Mouse (Mus musculus): ENCODE data around the gene Trap1a.
"Not testable (repeated sequence)": the region's sequence is repeated elsewhere in the genome, so short reads cannot be mapped to it uniquely, and the experiment has no call there.

The Trap1a gene

GRCm38 (mm10) chrX:139333263-139333994, at the start of gene Trap1a:
Gene Trap1a, plus strand, starts transcription at chrX:139333683.
- DNase-seq (ENCODE audit: low read depth, low spot score): no peak

- no peak for DNase-seq (ENCODE audit: low read depth, low spot score)
Observed at GRCm38 (mm10) chrX:139293114-139293513, 40.4 kb upstream of the Trap1a start.

- DNase-seq (ENCODE audit: low read depth, low spot score): no peak
Observed at GRCm38 (mm10) chrX:139295325-139295724, 38.2 kb upstream of the Trap1a start.

GRCm38 (mm10) chrX:139317356-139317755, 16.1 kb upstream of the Trap1a start:
- not testable (repeated sequence) for DNase-seq (ENCODE audit: low read depth, low spot score)

DNA sequence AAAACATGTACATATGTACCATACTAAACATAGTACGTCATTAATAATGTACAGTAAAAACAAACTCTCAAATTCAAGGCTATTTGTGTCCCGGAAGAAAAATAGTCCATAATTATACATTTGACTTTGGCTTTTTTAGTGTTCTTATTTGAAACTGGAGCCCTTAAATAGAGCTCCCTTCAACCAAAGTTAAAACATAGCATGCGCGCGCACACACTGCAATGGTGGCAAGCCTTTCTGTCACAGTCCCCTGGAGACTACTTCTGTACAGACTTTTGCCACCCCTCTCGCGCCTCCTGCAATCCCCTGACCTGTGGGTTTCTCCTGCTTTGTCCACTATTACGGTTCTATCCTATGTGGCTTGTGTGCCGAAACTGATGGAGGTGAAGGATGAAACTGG, 900 bp upstream of the Trap1a start:
- no peak for DNase-seq (ENCODE audit: low read depth, low spot score)

DNA sequence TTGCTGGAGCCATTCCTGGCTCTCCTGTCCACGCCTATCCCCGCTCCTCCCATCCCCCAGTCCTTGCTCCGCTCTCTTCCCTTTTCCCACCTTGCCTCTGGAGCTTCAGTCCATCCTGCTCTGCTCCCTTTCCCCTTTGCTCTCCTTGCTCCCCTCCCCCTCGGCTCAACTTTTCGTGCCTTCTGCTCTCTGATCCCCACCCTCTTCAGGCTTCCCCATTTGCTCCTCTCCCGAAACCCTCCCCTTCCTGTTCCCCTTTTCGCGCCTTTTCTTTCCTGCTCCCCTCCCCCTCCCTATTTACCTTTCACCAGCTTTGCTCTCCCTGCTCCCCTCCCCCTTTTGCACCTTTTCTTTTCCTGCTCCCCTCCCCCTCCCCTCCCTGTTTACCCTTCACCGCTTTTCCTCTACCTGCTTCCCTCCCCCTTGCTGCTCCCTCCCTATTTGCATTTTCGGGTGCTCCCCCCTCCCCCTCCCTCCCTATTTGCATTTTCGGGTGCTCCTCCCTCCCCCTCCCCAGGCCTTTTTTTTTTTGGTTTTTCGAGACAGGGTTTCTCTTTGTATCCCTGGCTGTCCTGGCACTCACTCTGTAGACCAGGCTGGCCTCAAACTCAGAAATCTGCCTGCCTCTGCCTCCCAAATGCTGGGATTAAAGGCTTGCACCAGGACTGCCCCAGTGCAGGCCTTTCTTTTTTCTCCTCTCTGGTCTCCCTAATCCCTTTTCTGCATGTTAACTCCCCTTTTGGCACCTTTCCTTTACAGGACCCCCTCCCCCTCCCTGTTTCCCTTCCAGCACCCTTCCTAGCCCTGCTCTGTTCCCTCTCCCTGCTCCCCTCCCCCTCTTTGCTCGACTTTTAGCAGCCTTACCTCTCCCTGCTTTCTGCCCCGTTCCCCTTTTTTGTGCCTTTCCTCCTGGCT, 1.3 kb downstream of the Trap1a start:
- DNase-seq (ENCODE audit: low read depth, low spot score): no peak

GRCm38 (mm10) chrX:139335419-139336074, 2.1 kb downstream of the Trap1a start:
- no peak for DNase-seq (ENCODE audit: low read depth, low spot score)

- DNase-seq (ENCODE audit: low read depth, low spot score): no peak
Observed at GRCm38 (mm10) chrX:139339553-139339952, 6.1 kb downstream of the Trap1a start.

- no peak for DNase-seq (ENCODE audit: low read depth, low spot score)
Observed at GRCm38 (mm10) chrX:139341185-139341584, 7.7 kb downstream of the Trap1a start.

DNA sequence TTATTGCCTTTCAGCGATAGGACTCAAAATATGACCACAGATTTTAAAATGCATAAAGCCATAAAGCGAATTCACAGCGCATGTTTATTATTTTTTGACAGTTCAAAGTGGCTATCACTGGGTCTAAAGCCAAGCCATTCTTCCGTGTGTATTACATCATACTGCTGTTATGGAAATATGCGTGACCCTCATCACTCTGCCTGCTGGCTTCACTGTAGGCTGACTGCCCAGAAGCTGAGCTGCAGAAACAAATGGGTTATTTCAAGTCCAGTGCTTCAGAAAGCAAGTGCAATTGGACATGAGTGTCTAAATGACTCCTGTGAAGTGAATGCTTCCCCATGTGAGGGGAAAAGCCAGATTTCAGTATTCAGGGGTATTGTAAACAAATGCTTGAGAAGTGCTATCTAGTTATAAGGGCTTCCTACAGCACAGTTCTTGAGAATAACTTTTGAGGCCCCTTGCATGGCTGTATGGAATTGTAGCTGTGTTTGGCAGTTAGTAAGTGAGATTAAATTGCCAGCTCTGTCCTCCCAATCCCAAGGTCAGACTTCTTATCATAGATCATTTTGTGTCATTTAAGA, 18.8 kb downstream of the Trap1a start:
- no peak for DNase-seq (ENCODE audit: low read depth, low spot score)

GRCm38 (mm10) chrX:139357639-139358260, 24.3 kb downstream of the Trap1a start:
- DNase-seq (ENCODE audit: low read depth, low spot score): no peak

DNA sequence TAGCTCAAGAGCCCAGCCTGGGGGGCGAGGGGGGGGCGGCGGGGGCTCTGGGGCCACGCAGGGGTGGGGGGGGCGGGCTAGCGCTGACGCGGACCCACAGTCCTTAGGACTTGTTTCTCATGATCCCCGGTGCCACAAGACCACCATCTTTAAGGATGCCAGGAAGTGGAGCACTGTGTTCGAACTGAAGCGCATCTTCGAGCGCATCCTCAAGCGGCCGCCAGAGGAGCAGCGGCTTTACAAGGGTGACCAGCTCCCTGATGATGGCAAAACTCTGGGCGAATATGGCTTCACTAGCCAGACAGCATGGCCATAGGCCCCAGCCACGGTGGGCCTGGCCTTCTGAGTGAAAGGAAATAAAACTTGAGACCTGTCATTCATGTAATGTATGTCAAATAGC, 24.9 kb downstream of the Trap1a start:
- no peak for DNase-seq (ENCODE audit: low read depth, low spot score)

DNA sequence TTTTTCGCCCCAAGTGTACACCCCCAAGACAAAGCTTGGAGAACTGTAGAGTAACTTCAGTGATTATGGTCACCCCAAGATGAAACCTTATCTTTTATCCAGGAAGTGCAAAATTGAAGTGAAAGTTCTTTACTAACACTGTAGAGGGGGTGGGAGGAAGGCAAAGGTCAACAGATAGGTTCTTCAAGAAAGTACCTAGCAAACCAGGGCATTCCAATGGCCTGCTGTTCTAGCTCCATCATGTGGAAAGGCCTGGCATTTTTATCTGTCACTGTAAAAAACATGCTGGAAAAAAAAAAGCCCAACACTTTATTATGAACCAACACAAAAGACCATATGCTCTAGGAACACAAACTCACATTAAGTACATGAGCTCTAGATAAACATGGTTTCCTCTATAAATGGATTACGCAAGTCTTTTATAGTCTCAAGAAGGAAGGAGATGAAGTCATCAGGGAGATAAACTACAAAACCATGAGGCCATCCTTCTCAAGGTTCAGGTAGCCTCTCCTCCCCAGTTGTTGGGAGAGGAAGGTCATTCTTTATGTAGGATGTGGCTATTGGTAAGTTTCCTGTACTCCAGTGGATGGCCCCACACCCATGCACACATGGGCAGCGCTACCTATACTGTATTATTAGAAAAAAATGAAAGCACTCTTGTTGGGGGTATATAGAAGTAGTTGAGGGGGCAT, 33.5 kb downstream of the Trap1a start:
- no peak for DNase-seq (ENCODE audit: low read depth, low spot score)

GRCm38 (mm10) chrX:139367529-139367908, 34.0 kb downstream of the Trap1a start:
- no peak for DNase-seq (ENCODE audit: low read depth, low spot score)

GRCm38 (mm10) chrX:139369122-139369521, 35.6 kb downstream of the Trap1a start:
- no peak for DNase-seq (ENCODE audit: low read depth, low spot score)

DNA sequence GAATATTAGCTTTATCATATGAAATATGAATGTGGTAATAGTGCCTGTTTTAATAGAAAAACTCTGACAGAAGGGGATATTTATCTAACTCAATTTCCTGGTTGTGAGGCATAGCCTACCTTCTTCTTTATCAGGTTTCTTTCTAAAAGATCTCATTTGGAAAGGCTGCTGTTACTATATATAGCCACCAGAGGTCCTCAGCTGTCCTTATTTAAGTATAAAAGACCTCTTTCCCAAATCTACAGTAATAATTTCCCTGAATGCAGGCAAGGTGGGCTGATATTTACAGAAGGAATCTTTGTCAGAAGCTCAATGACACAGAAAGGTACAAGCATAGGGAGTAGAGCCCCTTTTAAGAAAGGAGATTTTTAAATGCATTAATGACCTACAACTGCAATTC, 39.2 kb downstream of the Trap1a start:
- no peak for DNase-seq (ENCODE audit: low read depth, low spot score)
